Mouse (Mus musculus) testis, adult 2 months (tissue): Measurements from ENCODE around the gene Serac1. TPM values are rescaled to one million over a fixed set of nuclear protein-coding genes. Genes with fewer than 3 reads are reported as not detected.

Experiments
- H3K27ac ChIP-seq: fragments of 200-500 bp; 2 replicates; pipeline ENCODE4 v1.5.1; 2012; ENCODE audit warnings: low read depth, low read length; ENCODE audit not compliant: control insufficient read depth, insufficient read depth
- H3K27me3 ChIP-seq: fragments of 200-500 bp; 2 replicates; pipeline ENCODE4 v1.6.1; 2012; ENCODE audit warnings: mild to moderate bottlenecking, low read length, moderate library complexity; ENCODE audit not compliant: control insufficient read depth, insufficient read depth
- H3K36me3 ChIP-seq: fragments of 200-500 bp; 2 replicates; pipeline ENCODE4 v1.6.1; 2012; ENCODE audit warnings: mild to moderate bottlenecking, low read length; ENCODE audit not compliant: control insufficient read depth, insufficient read depth
- H3K4me1 ChIP-seq: fragments of 200-500 bp; 2 replicates; pipeline ENCODE4 v1.6.1; 2012; ENCODE audit warnings: low read length; ENCODE audit not compliant: control insufficient read depth, insufficient read depth
- H3K4me3 ChIP-seq: fragments of 200-500 bp; 2 replicates; pipeline ENCODE4 v1.5.1; 2012; ENCODE audit warnings: low read depth, mild to moderate bottlenecking, low read length, moderate library complexity, mixed read lengths; ENCODE audit not compliant: control insufficient read depth
- CTCF ChIP-seq: fragments of 200-500 bp; IDR thresholded peaks from 2 replicates; pipeline ENCODE4 v1.5.1; 2012; ENCODE audit warnings: low read depth, mild to moderate bottlenecking, inconsistent platforms, low read length, moderate library complexity; ENCODE audit not compliant: control insufficient read depth, insufficient read depth, insufficient replicate concordance
- POLR2A ChIP-seq: fragments of 200-500 bp; IDR thresholded peaks from 2 replicates; pipeline ENCODE4 v1.6.1; 2012; ENCODE audit warnings: low read depth, mild to moderate bottlenecking, inconsistent platforms, low read length, moderate library complexity; ENCODE audit not compliant: control insufficient read depth
- polyA plus RNA-seq: library from polyadenylated mRNA; depleted of rRNA; stranded (reverse); fragments of >200 nt; gene quantifications from 2 replicates; pipeline ENCODE4 v1.2.3, GENCODE M21; 2012

Serac1 gene
- polyA plus RNA-seq, 1 experiment = 8.6 TPM

GRCm38 (mm10) chr17:6005246-6005637 lies 74.3 kb downstream of the Serac1 start:
- peaks cover 19% of the 10 kb centered on the region for H3K4me1 ChIP-seq
- no peaks in the 10 kb centered on the region for H3K27me3 ChIP-seq
- H3K4me3 ChIP-seq = peak overlapping the region; percentile 81
- TF ChIP-seq POLR2A (peak; percentile 7; the same call in 1 of the 2 replicates), CTCF (no peak)
- H3K36me3 ChIP-seq = no peaks in the 10 kb centered on the region
- H3K27ac ChIP-seq = peak overlapping the region; percentile 41

GRCm38 (mm10) chr17:6003661-6004060 lies 75.9 kb downstream of the Serac1 start:
- no peaks in the 10 kb centered on the region for H3K36me3 ChIP-seq
- H3K27ac ChIP-seq = peak overlapping the region; percentile 7; the same call in 1 of the 2 replicates
- H3K4me3 ChIP-seq = no peak overlapping the region
- TF ChIP-seq CTCF (no peak), POLR2A (no peak)
- no peaks in the 10 kb centered on the region for H3K27me3 ChIP-seq
- H3K4me1 ChIP-seq = peaks cover 18% of the 10 kb centered on the region

DNA sequence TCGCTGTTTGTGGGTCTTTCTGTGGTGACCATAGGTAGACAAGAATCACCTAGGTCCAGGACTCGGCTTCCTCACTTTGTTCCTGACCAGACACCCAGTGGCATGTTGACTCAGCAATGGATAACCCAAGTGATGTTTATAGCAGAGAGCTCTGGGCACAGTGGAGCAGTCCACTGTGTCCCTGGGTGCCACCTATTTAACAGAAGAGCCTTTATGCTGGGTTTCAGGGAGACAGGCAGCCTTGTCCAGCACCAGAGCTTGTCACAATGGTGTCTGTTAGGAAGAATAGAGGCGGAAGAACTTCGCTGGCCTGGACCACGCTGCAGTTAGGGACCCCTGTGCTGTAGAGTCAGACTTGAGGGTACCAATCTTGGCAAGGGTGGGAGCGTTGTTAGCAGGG lies 77.0 kb downstream of the Serac1 start:
- H3K27ac ChIP-seq = peak overlapping the region; percentile 54
- TF ChIP-seq POLR2A (no peak), CTCF (no peak)
- no peaks in the 10 kb centered on the region for H3K27me3 ChIP-seq
- no peaks in the 10 kb centered on the region for H3K36me3 ChIP-seq
- no peak overlapping the region; the same call in 1 of the 2 replicates for H3K4me3 ChIP-seq
- H3K4me1 ChIP-seq = peaks cover 18% of the 10 kb centered on the region

- H3K36me3 ChIP-seq = no peaks in the 10 kb centered on the region
- peaks cover 19% of the 10 kb centered on the region for H3K4me1 ChIP-seq
- H3K4me3 ChIP-seq = no peak overlapping the region
- H3K27me3 ChIP-seq = no peaks in the 10 kb centered on the region
- TF ChIP-seq POLR2A (no peak), CTCF (no peak)
- no peak overlapping the region for H3K27ac ChIP-seq
Measured at GRCm38 (mm10) chr17:6001836-6002235, 77.7 kb downstream of the Serac1 start.

DNA sequence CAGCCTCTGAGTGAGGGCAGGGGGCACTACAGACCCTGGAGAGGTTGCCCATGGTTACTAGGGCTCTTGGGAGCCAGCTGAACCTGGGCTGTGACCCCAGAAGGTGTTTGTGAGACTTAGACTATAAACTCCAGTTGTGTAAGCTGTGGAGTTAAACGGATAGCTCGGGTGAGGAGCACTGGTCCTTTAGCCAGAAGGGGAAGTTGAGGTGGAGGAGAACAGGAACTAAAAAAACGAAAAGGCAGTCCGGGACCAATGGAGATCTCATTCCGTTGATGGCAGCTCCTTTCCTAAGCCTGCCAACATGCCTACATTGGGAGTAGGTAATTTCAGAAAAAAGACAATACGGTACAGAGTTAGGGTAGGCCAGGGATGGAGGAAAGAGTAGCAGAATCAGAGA lies 78.2 kb downstream of the Serac1 start:
- H3K4me1 ChIP-seq = peaks cover 20% of the 10 kb centered on the region
- H3K27me3 ChIP-seq = no peaks in the 10 kb centered on the region
- no peak overlapping the region for H3K4me3 ChIP-seq
- peak overlapping the region; percentile 14 for H3K27ac ChIP-seq
- no peaks in the 10 kb centered on the region for H3K36me3 ChIP-seq
- TF ChIP-seq CTCF = no peak
- TF ChIP-seq POLR2A = no peak

DNA sequence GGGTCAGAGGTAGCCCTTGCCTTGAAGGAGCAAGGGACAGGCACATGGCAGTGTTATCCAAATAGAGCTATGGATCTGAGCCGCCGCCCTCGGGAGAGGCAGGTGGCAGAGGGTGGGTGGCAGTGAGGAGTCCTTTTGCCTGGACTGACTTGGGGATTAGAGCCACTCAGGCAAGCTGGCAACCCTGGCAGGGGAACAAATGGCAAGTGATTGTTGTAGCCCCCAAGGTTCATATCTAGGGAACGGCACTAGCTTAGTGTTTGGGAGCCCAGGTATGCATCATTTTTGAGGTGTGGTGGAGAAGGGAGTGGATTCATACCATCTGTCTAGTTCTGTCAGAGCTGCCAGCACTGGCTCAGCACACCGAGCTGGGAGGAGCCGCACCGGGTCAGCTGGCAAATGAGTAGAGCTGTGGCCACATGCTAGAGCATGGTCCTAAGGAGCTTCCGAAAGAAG lies 78.6 kb downstream of the Serac1 start:
- Histone ChIP-seq H3K4me3 (no peak overlapping the region), H3K36me3 (no peaks in the 10 kb centered on the region), H3K27ac (peak overlapping the region; percentile 14), H3K4me1 (peaks cover 18% of the 10 kb centered on the region), H3K27me3 (no peaks in the 10 kb centered on the region)
- no peak for TF ChIP-seq CTCF

GRCm38 (mm10) chr17:5999039-5999543 lies 80.5 kb downstream of the Serac1 start:
- Histone ChIP-seq H3K27me3 (no peaks in the 10 kb centered on the region), H3K4me1 (peaks cover 10% of the 10 kb centered on the region), H3K4me3 (no peak overlapping the region), H3K36me3 (no peaks in the 10 kb centered on the region), H3K27ac (no peak overlapping the region)
- TF ChIP-seq CTCF = no peak
- TF ChIP-seq POLR2A = no peak

GRCm38 (mm10) chr17:5998235-5998500 lies 81.4 kb downstream of the Serac1 start:
- Histone ChIP-seq H3K4me3 (no peak overlapping the region), H3K4me1 (peaks cover 13% of the 10 kb centered on the region), H3K27me3 (no peaks in the 10 kb centered on the region), H3K36me3 (no peaks in the 10 kb centered on the region), H3K27ac (peak overlapping the region; percentile 75)
- TF ChIP-seq CTCF (no peak), POLR2A (no peak)
